Mouse (Mus musculus): ENCODE measurements at regions not wholly inside any gene's neighbourhood (a gene's known extent, or its start where the extent isn't known, plus 50 kb on each side); places are given as distances from the start of the nearest gene placed in this dataset.

DNA sequence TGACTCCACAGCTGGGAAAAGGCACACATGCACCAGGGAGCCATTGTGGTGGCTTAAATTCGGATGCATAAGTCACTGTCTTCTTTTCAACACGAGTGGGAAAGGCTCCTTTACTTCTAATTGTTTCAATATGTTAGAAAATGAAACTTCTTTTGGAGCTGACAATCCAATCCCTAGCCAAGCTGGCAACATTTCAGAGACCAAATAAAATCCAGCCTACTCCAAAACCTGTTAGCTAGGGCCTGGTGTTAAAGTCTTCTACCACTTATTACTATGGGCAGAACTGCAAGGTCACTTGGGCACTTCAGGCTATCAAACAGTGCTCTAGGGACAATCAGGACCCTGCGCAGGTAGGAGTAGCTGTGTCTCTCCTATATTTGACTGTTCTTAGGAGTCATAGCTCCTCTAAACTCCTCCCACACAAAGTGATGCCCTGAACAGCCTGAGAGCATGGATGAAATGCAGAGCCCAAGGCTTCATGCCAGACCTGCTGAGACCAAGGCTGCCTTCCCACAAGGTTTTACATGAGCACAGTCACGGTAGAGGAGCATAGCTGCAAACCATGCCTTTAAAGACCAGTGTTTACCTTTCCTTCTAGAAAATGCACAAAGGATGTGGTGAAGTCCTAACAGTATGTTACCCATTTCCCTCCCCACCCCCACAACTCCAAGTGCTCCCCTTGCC lies 67.4 kb upstream of the Spdye4c start:
- no peak for DNase-seq (ENCODE audit: low spot score in 2 of 2)

DNA sequence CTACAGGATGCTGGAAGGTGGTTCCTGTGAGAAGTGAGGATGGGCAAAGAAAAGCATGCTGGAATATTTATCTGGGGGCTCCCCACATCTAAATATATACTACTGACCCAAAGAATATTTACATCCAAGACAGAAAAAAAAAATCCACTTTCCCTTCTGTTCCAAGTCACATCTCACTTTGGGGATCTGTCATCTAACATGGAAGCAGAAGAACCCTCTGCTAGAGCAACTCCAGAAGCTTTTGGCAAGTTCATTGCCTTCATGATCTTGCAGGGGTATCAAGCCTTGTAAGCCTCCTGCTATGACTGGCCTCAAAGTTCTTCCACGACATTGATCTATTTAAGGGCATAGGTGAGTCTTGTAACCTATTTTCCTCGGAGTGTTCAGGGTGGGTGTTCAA lies 64.9 kb upstream of the Spdye4c start:
- no peak for DNase-seq (ENCODE audit: low spot score in 2 of 2)

DNA sequence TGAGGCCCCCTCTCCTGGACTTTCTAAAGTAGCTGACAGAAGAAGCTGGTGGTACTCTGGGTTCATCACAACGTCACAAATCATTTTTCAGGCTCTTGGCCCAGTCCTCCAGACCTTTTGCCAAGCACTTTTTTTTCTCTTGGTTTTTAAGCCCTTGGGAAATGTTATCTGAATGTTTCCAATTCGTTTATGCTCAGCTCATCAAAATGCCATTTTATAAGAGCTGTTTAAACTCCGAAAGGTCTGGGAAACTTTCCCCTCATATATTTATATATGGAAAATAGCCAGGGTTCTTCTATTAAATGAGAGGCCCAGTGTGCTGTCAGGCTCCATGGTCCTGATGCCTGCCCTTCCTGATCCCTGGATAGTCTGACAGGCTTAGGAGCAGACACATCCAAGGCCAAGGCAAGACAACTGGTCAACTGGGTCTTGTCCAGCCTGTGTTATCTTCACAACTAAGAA lies 64.1 kb upstream of the Spdye4c start:
- no peak for DNase-seq (ENCODE audit: low spot score in 2 of 2)

DNA sequence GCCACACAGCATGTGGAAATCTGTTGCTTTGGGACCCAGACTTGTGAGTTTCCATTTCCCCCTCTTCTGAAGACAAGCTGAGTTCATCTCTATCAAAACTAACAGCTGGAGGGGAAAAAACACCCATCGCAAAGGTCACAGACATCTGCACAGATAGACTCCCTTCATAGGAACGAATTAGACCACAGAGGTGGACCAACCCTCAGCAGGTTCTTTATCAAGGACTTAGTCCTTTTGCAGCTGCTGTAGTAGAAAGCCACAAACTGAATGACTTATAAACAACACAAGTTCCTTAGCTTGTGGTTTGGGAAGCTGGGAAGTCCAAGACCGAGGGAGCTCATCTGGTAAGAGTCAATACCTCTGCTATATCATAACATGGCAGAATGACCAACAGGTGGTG lies 54.7 kb upstream of the Spdye4c start:
- DNase-seq (ENCODE audit: low spot score in 2 of 2) = no peak

DNA sequence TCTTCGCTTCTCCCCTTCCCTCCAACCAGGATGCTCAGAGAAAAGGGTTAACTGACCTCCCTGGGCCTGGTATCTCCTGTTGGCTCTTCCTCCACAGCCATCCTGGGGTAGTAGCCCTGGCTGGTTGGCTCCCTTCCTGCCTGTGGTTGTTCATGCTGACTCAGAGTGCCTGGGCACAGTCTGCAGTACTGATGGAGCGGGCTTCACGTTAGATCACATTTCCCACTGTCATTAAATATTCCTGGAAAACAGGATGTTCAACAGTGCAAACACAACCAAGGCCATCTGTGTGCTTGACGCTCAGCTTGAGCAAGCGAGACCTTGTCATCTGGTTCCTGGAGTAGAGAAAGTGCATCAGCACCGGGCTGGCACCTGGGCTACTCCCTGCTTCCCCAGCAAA lies 53.6 kb upstream of the Spdye4c start:
- DNase-seq (ENCODE audit: low spot score in 2 of 2) = no peak

DNA sequence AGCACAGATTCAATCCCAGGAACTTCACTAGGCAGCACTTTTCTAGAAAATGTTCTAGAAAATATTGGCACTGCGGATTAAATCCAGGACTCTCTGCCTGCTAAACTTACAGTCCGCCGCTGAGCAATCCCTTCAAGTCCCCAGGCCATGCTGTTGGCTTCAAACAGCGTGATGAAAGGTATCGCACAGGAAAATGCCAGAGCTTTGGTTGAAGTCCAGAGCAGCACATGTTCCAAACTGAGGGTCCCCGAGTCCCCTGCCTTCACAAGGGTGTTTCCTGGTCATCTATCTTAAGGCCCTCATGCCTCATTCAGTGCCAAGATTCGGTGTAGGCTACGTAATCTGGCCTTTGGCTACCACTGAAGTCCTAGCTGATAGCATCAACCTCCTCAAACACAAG lies 52.3 kb upstream of the Spdye4c start:
- DNase-seq (ENCODE audit: low spot score in 2 of 2) = no peak

All from spleen, postnatal 10 days (tissue).